Mouse (Mus musculus) liver, postnatal 0 days (tissue): ENCODE results near the gene Dyrk4. TPM values are rescaled to one million over a fixed set of nuclear protein-coding genes. Genes with fewer than 3 reads are reported as not detected.
A peak's percentile ranks its signal among the peaks of the same experiment; 100 is the strongest.

Experiments used
- ATAC-seq: fragments of 200-750 bp; cut with Nextera tagmentation; 2 replicates; pipeline ENCODE4 v1.8.0; 2017; ENCODE audit warnings: mild to moderate bottlenecking, moderate library complexity
- DNase-seq: peaks from one replicate; pipeline ENCODE4 v3.0.0-alpha.2; 2016
- H3K27ac ChIP-seq: fragments of 300-500 bp; sonication (generic); 2 replicates; pipeline ENCODE4 v1.5.1; 2014; ENCODE audit warnings: antibody characterized with exemption, moderate library complexity, mild to moderate bottlenecking, low read depth
- H3K27me3 ChIP-seq: fragments of 300-500 bp; sonication (generic); 2 replicates; pipeline ENCODE4 v1.6.1; 2014; ENCODE audit warnings: low read length, control low read depth, mixed read lengths; ENCODE audit not compliant: insufficient read depth
- H3K36me3 ChIP-seq: fragments of 300-500 bp; sonication (generic); replicated peaks from 2 replicates; pipeline ENCODE4 v1.6.1; 2014; ENCODE audit warnings: mild to moderate bottlenecking, control low read depth, low read length, moderate library complexity, mixed read lengths; ENCODE audit not compliant: insufficient read depth
- H3K4me1 ChIP-seq: fragments of 300-500 bp; sonication (generic); 2 replicates; pipeline ENCODE4 v1.6.1; 2014; ENCODE audit warnings: antibody characterized with exemption, mild to moderate bottlenecking, control low read depth; ENCODE audit not compliant: insufficient read depth
- H3K4me2 ChIP-seq: fragments of 300-500 bp; sonication (generic); 2 replicates; pipeline ENCODE4 v1.6.1; 2014; ENCODE audit warnings: low read depth, mild to moderate bottlenecking, low read length, moderate library complexity, mixed read lengths
- H3K4me3 ChIP-seq: fragments of 300-500 bp; sonication (generic); 2 replicates; pipeline ENCODE4 v1.5.1; 2014; ENCODE audit warnings: low read depth, low read length
- H3K9ac ChIP-seq: fragments of 300-500 bp; sonication (generic); replicated peaks from 2 replicates; pipeline ENCODE4 v1.6.1; 2014; ENCODE audit warnings: mild to moderate bottlenecking, moderate library complexity
- H3K9me3 ChIP-seq: fragments of 300-500 bp; sonication (generic); 2 replicates; pipeline ENCODE4 v1.6.1; 2016; ENCODE audit warnings: mild to moderate bottlenecking, control low read depth, low read length, mixed read lengths
- CTCF ChIP-seq: sonication (generic); IDR thresholded peaks from 2 replicates; pipeline ENCODE4 v1.5.1; 2016; ENCODE audit warnings: antibody characterized with exemption, low read depth
- EP300 ChIP-seq: IDR thresholded peaks from 2 replicates; pipeline ENCODE4 v1.6.1; 2016; ENCODE audit warnings: antibody characterized with exemption, low read depth, mild to moderate bottlenecking
- WGBS: fragments of 180-500 bp; shearing (Covaris S2); extraction: QIAGEN DNeasy Blood & Tissue Kit; methylation state at CpG from one replicate; pipeline ENCODE4 v1.1.7; 2014; ENCODE audit not compliant: insufficient replicate concordance; 5-methylcytosine and 5-hydroxymethylcytosine counted together
- polyA plus RNA-seq: library from polyadenylated mRNA; unstranded; fragments of >200 nt; fragmentation: Nextera tagmentation; extraction: Ambion mirVana; gene quantifications from 2 replicates; pipeline ENCODE4 v1.2.1, GENCODE M21; 2015

Dyrk4 gene
- polyA plus RNA-seq, 1 experiment from 2014 or later, result 0.09 TPM

DNA sequence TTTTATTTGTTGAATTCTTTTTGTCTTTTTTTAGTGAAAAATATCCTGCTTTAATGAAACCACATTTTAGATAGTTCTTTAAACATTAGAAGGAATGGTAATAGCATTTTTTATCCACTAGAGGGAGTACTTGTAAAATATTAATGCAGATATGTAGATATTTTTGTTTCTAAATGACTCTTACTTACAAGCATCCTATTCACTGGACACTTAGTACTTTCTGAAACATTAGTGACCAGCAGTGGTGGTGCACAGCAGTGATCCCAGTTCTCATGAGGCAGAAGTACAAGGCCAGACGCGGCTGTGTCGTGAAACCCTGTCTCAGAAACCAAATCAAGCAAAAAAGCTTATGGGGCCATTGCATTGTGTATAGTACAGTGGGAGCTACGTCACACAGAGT lies 26.7 kb upstream of the Dyrk4 start:
- Histone ChIP-seq H3K4me2 (no peak overlapping the region), H3K4me3 (no peak overlapping the region), H3K27me3 (no peaks in the 10 kb centered on the region), H3K9me3 (no peaks in the 10 kb centered on the region), H3K27ac (no peak overlapping the region), H3K9ac (no peak overlapping the region), H3K36me3 (peaks cover 48% of the 10 kb centered on the region), H3K4me1 (no peaks in the 10 kb centered on the region)
- WGBS, result 90% methylated on average over 4 of the region's 4 CpGs
- no peak for ATAC-seq
- DNase-seq, result no peak
- TF ChIP-seq EP300 (no peak), CTCF (peak; percentile 32)

DNA sequence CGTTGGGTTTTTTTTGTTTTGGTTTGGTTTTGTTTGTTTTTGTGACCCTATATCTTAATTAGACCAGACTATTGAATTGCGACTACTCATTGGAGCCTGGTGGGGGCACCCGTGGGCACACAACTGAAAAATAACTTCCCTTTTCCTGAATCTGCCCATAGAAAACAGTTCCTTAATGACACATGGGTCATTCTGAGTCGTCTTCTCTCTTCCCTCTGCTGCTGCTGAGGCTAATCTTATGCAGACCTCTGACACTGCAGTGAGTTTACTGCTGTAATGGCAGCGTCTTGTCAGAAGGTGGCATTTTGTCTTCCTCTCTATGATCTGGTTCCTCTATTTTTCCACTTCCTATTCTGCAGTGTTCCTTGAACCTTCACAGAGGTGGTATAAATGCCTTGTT lies 18.8 kb upstream of the Dyrk4 start:
- H3K4me1 ChIP-seq, result peaks cover 14% of the 10 kb centered on the region
- ATAC-seq, result peak; percentile 3; the same call in 1 of the 2 replicates
- H3K4me2 ChIP-seq, result peak overlapping the region; percentile 97
- H3K36me3 ChIP-seq, result peaks cover 22% of the 10 kb centered on the region
- peak overlapping the region; percentile 56 for H3K27ac ChIP-seq
- H3K27me3 ChIP-seq, result no peaks in the 10 kb centered on the region
- H3K4me3 ChIP-seq, result peak overlapping the region; percentile 90
- peak overlapping the region; percentile 61 for H3K9ac ChIP-seq
- 3% methylated on average over 5 of the region's 5 CpGs for WGBS
- TF ChIP-seq CTCF, result peak; percentile 60
- TF ChIP-seq EP300, result no peak
- H3K9me3 ChIP-seq, result no peaks in the 10 kb centered on the region
- DNase-seq, result peak; percentile 26

DNA sequence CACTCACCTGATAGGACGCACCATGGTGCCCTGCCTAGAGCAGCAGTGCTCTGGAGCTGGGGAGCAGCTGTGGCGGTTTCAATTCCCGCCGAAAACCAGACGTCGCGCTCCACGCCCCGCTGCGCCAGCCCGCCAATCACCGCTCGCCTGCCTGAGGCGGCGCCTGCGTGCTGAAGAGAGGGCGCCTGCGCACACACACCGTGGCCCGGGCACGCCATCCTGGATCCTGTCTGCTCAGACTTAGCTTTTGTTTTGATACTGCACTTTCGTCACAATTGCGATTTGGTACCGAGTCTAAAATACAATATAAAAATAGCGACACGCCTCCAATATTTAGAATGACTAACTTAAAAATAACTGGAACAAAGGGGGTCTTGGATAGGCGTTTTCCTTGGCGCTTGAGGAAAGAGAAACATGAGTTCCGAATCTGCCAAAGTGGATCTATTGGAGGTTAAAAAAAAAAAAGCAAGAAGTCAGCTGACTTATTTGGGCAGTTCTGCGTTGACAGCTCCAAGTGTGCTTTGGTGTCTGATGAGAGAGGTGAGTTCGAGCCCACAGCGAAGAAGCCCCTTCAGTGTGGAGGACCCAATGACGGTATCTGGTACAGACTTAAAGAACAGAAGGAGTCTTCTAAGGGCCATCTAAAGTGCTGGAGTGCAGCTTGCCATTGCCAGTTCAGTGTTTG lies 18.0 kb upstream of the Dyrk4 start, which contains the start of the genes Rad51ap1 and D6Wsu163e:
TSS of gene Rad51ap1 (minus strand) at position 101 of the 685 bp plus-strand sequence.
TSS of gene D6Wsu163e (plus strand) at position 476 of the 685 bp plus-strand sequence.
- under 1% methylated on average over 33 of the region's 33 CpGs for WGBS
- Histone ChIP-seq H3K4me1 (peaks cover 14% of the 10 kb centered on the region), H3K36me3 (peaks cover 14% of the 10 kb centered on the region), H3K4me3 (peak within 1 kb of the TSS; percentile 90), H3K4me2 (peak within 1 kb of the TSS; percentile 97), H3K27me3 (no peaks in the 10 kb centered on the region), H3K9me3 (no peaks in the 10 kb centered on the region), H3K9ac (peak within 1 kb of the TSS; percentile 84), H3K27ac (peak within 1 kb of the TSS; percentile 64)
- peak; percentile 95 for DNase-seq
- TF ChIP-seq CTCF, result no peak; the same call in 1 of the 2 replicates
- TF ChIP-seq EP300, result peak; percentile 86
- peak; percentile 99 for ATAC-seq

DNA sequence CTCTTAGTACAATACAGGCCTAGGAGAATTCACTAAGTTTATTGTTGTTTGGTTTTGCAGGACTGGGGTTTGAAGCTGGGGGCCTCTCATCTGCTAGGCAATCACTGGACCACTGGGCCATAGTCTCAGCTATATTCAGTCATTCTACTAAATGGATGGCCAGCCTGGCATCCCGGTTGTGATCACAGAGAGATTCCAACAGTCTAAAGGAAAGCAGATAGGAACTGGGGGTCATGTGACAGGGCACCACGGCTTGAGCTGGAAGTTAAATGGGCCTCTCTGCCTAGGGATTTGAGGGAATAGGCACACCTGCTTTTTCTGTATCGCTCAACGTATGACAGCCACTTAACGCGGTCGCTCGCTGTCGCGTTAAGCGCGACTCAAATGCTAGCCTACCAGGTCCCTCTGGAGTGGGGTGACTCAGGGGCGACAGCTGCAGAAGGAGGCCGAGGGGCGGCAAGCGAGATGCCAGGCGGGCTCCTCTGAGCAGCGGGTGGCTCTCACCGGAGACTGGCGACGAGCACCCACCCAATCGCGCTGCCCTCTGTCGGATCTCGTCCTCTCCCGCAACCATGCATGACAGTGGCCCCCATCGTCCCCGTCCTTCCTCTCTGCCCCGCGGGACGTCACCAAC lies 17.3 kb upstream of the Dyrk4 start:
- ATAC-seq (no peak; the same call in 1 of the 2 replicates), DNase-seq (no peak)
- H3K9ac ChIP-seq, result peak overlapping the region; percentile 84

DNA sequence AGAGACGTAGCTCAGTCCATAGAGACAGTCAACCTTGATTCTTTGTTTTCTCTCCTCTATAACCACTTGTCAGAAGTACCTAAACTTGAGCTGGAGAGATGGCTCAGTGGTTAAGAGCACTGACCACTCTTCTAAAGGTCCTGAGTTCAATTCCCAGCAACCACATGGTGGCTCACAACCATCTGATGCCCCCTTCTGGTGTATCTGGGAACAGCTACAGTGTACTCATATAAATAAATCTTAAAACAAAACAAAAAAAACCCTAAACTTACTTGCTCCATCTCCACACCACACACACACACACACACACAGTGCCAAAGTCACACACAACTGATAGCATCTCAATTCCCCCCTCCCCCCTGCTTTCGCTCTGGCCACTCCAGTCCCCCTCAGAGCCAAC lies 16.4 kb upstream of the Dyrk4 start:
- no peak overlapping the region for H3K27ac ChIP-seq
- ATAC-seq, result no peak
- H3K9me3 ChIP-seq, result no peaks in the 10 kb centered on the region
- peak overlapping the region; percentile 97 for H3K4me2 ChIP-seq
- H3K4me3 ChIP-seq, result peak overlapping the region; percentile 90
- 0 out of 2 replicates have a peak overlapping the region, but pooled peaks have one; percentile 84 for H3K9ac ChIP-seq
- WGBS, result 75% methylated on average over 2 of the region's 2 CpGs
- peak; percentile 44; the same call in 1 of the 2 replicates for TF ChIP-seq CTCF
- no peak for TF ChIP-seq EP300
- peaks cover 14% of the 10 kb centered on the region for H3K4me1 ChIP-seq
- H3K36me3 ChIP-seq, result peaks cover 9% of the 10 kb centered on the region
- no peaks in the 10 kb centered on the region for H3K27me3 ChIP-seq
- no peak for DNase-seq

More for the DNA sequence above, 17.3 kb upstream of the Dyrk4 start:
- peak overlapping the region; percentile 90 for H3K4me3 ChIP-seq
- H3K9me3 ChIP-seq, result no peaks in the 10 kb centered on the region
- WGBS, result under 1% methylated on average over 29 of the region's 31 CpGs
- peaks cover 14% of the 10 kb centered on the region for H3K4me1 ChIP-seq
- no peaks in the 10 kb centered on the region for H3K27me3 ChIP-seq
- H3K4me2 ChIP-seq, result peak overlapping the region; percentile 97
- TF ChIP-seq EP300 (no peak), CTCF (no peak)
- peak overlapping the region; percentile 64; the same call in 1 of the 2 replicates for H3K27ac ChIP-seq
- peaks cover 18% of the 10 kb centered on the region for H3K36me3 ChIP-seq

DNA sequence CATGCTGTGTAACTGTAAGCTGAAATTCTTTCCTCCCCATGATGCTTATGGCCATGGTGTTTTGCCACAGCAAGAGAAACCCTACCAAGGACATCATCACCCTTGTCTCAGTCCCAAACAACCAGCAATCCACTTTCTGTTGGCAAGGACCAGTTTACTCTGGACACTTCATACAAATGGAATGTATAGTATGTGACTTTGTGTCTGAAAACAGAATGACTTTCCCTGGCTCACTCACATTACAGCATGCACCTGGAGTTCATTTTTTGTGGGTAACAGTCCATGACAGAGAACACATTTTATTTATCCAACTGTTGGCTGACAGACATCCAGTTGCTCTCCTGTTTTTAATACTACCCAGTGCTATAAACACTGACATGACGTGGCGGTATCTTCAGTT lies 11.3 kb upstream of the Dyrk4 start:
- Histone ChIP-seq H3K4me2 (no peak overlapping the region), H3K36me3 (peaks cover 31% of the 10 kb centered on the region), H3K4me3 (no peak overlapping the region), H3K27ac (no peak overlapping the region), H3K27me3 (no peaks in the 10 kb centered on the region), H3K9ac (no peak overlapping the region), H3K4me1 (no peaks in the 10 kb centered on the region), H3K9me3 (no peaks in the 10 kb centered on the region)
- WGBS, result 92% methylated on average over 2 of the region's 2 CpGs
- no peak for DNase-seq
- ATAC-seq, result no peak
- TF ChIP-seq CTCF, result no peak
- no peak for TF ChIP-seq EP300
